Mouse (Mus musculus): ENCODE measurements around the gene Plekhg6.
A peak's percentile ranks its signal among the peaks of the same experiment; 100 is the strongest.

Plekhg6 gene

GRCm38 (mm10) chr6:125323547-125323946 lies 57.0 kb downstream of the Plekhg6 start:
- no peak for DNase-seq (ENCODE audit: low spot score)

GRCm38 (mm10) chr6:125322794-125323193 lies 57.8 kb downstream of the Plekhg6 start:
- DNase-seq (ENCODE audit: low spot score) = no peak

GRCm38 (mm10) chr6:125321114-125321855 lies 59.3 kb downstream of the Plekhg6 start:
- DNase-seq (ENCODE audit: low spot score) = no peak

- DNase-seq (ENCODE audit: low spot score) = no peak
Measured at GRCm38 (mm10) chr6:125320323-125320722, 60.3 kb downstream of the Plekhg6 start, which contains the start of gene Scnn1a. TSS of gene Scnn1a (plus strand) at chr6:125320659.

- no peak for DNase-seq (ENCODE audit: low spot score)
Measured at GRCm38 (mm10) chr6:125319919-125320296, 60.7 kb downstream of the Plekhg6 start.

GRCm38 (mm10) chr6:125318981-125319918 lies 61.3 kb downstream of the Plekhg6 start:
- DNase-seq (ENCODE audit: low spot score) = no peak

- DNase-seq (ENCODE audit: low spot score) = no peak
Measured at GRCm38 (mm10) chr6:125317077-125317476, 63.5 kb downstream of the Plekhg6 start.

- DNase-seq (ENCODE audit: low spot score) = no peak
Measured at GRCm38 (mm10) chr6:125314746-125315145, 65.8 kb downstream of the Plekhg6 start.

- no peak for DNase-seq (ENCODE audit: low spot score)
Measured at GRCm38 (mm10) chr6:125314231-125314563, 66.4 kb downstream of the Plekhg6 start.

GRCm38 (mm10) chr6:125313546-125314230 lies 66.9 kb downstream of the Plekhg6 start, which contains the start of gene Ltbr:
TSS of gene Ltbr (minus strand) at chr6:125313885.
- peak; percentile 89 for DNase-seq (ENCODE audit: low spot score)

All from testis, postnatal 10 days (tissue).